Mouse (Mus musculus) left cerebral cortex, postnatal 25 days (tissue): ENCODE data around the gene Sp110. TPM values are rescaled to one million over a fixed set of nuclear protein-coding genes. Genes with fewer than 3 reads are reported as not detected.
"Not testable (repeated sequence)": the region's sequence is repeated elsewhere in the genome, so short reads cannot be mapped to it uniquely, and the experiment has no call there.

Experiments
- DNase-seq, 2 experiments: peaks; one replicate each; pipeline ENCODE4 v3.0.0; 2022; ENCODE audit warnings: low spot score in 2 of 2, mixed read lengths in 1 of 2
- intact Hi-C: fragments of 180-260 bp; cut with DNase I; formaldehyde crosslinking; loops from one replicate; pipeline ENCODE4 v1.15.1; 2025
- total RNA-seq, 2 experiments: library from RNA; stranded (reverse); gene quantifications; 2 replicates each; pipeline ENCODE4 v1.2.3; 2021

Gene Sp110
- total RNA-seq: under 1 TPM; 0.46 to 0.89 TPM

GRCm38 (mm10) chr1:85598271-85599012 lies at the start of gene Sp110:
TSS of gene Sp110 (minus strand) at chr1:85598817.
- not testable (repeated sequence) for DNase-seq

GRCm38 (mm10) chr1:85638144-85638543 lies 39.5 kb upstream of the Sp110 start:
- intact Hi-C loops, DNase-seq: not testable (repeated sequence)

More at GRCm38 (mm10) chr1:85598271-85599012, at the start of gene Sp110:
- intact Hi-C loops: not testable (repeated sequence)

GRCm38 (mm10) chr1:85636936-85637335 lies 38.3 kb upstream of the Sp110 start:
- DNase-seq, intact Hi-C loops: not testable (repeated sequence)

- intact Hi-C loops: not testable (repeated sequence)
Measured at GRCm38 (mm10) chr1:85618689-85619088, 20.1 kb upstream of the Sp110 start.

GRCm38 (mm10) chr1:85617161-85617560 lies 18.5 kb upstream of the Sp110 start:
- intact Hi-C loops, DNase-seq: not testable (repeated sequence)

More at GRCm38 (mm10) chr1:85618689-85619088, 20.1 kb upstream of the Sp110 start:
- DNase-seq: not testable (repeated sequence)

- DNase-seq, intact Hi-C loops: not testable (repeated sequence)
Measured at GRCm38 (mm10) chr1:85615819-85616218, 17.2 kb upstream of the Sp110 start.

- intact Hi-C loops, DNase-seq: not testable (repeated sequence)
Measured at GRCm38 (mm10) chr1:85615096-85615495, 16.5 kb upstream of the Sp110 start.

GRCm38 (mm10) chr1:85610581-85610980 lies 12.0 kb upstream of the Sp110 start:
- intact Hi-C loops, DNase-seq: not testable (repeated sequence)

- intact Hi-C loops, DNase-seq: not testable (repeated sequence)
Measured at GRCm38 (mm10) chr1:85608361-85608760, 9.7 kb upstream of the Sp110 start.

- intact Hi-C loops, DNase-seq: not testable (repeated sequence)
Measured at GRCm38 (mm10) chr1:85604341-85604740, 5.7 kb upstream of the Sp110 start.

GRCm38 (mm10) chr1:85600794-85601193 lies 2.2 kb upstream of the Sp110 start:
- DNase-seq, intact Hi-C loops: not testable (repeated sequence)

- DNase-seq, intact Hi-C loops: not testable (repeated sequence)
Measured at GRCm38 (mm10) chr1:85600078-85600477, 1.5 kb upstream of the Sp110 start, which contains the start of gene Sp140. TSS of gene Sp140 (plus strand) at chr1:85600378.

GRCm38 (mm10) chr1:85592526-85592925 lies 6.1 kb downstream of the Sp110 start:
- intact Hi-C loops: not testable (repeated sequence)

GRCm38 (mm10) chr1:85588697-85589096 lies 9.9 kb downstream of the Sp110 start:
- DNase-seq, intact Hi-C loops: not testable (repeated sequence)

More at GRCm38 (mm10) chr1:85592526-85592925, 6.1 kb downstream of the Sp110 start:
- DNase-seq: not testable (repeated sequence)

GRCm38 (mm10) chr1:85581518-85581917 lies 17.1 kb downstream of the Sp110 start:
- intact Hi-C loops: loop anchor here (2.0 kb wide), 1 partner anchor 155 kb away; no protein-coding TSS in a partner anchor
- not testable (repeated sequence) for DNase-seq

GRCm38 (mm10) chr1:85580578-85580977 lies 18.0 kb downstream of the Sp110 start:
- intact Hi-C loops: loop anchor here (2.0 kb wide), 1 partner anchor 156 kb away; no protein-coding TSS in a partner anchor
- DNase-seq: not testable (repeated sequence)

- intact Hi-C loops: loop anchor here (2.0 kb wide), 1 partner anchor 157 kb away; no protein-coding TSS in a partner anchor
Measured at GRCm38 (mm10) chr1:85580148-85580534, 18.5 kb downstream of the Sp110 start.

GRCm38 (mm10) chr1:85579199-85580147 lies 19.1 kb downstream of the Sp110 start:
- intact Hi-C loops: loop anchor here (2.0 kb wide), 1 partner anchor 157 kb away; no protein-coding TSS in a partner anchor
- not testable (repeated sequence) for DNase-seq

More at GRCm38 (mm10) chr1:85580148-85580534, 18.5 kb downstream of the Sp110 start:
- DNase-seq: not testable (repeated sequence)

- intact Hi-C loops, DNase-seq: not testable (repeated sequence)
Measured at GRCm38 (mm10) chr1:85578372-85579010, 20.1 kb downstream of the Sp110 start.
